Mouse (Mus musculus): ENCODE data around the gene Gm44973. TPM values are rescaled to one million over a fixed set of nuclear protein-coding genes. Genes with fewer than 3 reads are reported as not detected.

Gm44973 gene
- polyA plus RNA-seq (2014; fragmentation: Illumina TruSeq; extraction: RNeasy Lipid Tissue Mini Kit (QIAGEN cat#74804); ENCODE audit: low read depth, low replicate concordance), result not detected

GRCm38 (mm10) chr7:5015118-5016001 is at the start of gene Gm44973:
Gene Gm44973 (plus strand): TSS chr7:5015496.

GRCm38 (mm10) chr7:4971068-4971467 is 44.2 kb upstream of the Gm44973 start, which contains the start of gene Sbk3:
Gene Sbk3 (minus strand): TSS chr7:4971168.

GRCm38 (mm10) chr7:4996003-4996895 is 19.0 kb upstream of the Gm44973 start, which contains the start of gene Zfp579:
Gene Zfp579 (minus strand): TSS chr7:4996158.

GRCm38 (mm10) chr7:5014251-5015117 is 812 bp upstream of the Gm44973 start, which contains the start of the genes Zfp524 and Fiz1:
Gene Zfp524 (plus strand): TSS chr7:5014415.
Gene Fiz1 (minus strand): TSS chr7:5014697.

DNA sequence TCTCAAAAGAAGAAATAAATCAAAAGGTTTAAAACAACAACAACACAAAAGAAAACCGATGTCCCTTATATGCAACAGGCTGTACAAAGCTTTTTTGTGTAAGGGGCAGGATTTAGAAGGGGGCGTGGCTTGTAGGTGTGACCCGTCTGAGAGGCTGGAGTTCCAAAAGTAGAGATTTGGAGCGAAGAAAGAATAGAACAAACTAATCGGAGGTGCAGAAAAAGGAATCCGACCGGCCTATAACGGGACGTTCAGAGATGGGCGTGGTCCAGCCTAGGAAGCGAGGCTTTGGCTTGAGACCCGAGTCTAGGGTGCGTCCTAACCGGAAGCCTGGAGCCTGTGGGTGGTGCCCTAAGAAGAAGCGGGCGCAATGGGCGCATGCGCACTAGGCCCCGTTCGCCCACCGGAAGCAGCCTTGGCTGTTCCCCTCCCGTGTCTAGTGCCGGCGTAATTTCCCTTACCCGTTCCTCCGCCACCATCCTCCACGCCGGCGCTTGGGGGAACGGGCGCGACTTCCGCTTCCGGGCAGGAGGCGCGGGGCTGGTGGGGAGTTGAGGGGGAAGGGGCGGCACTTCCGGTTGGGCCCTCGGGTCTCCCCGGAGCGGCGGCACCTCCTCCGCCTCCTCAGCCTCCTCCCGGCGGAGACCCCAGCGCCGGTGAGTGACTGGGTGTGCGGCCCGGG is 4.8 kb downstream of the Gm44973 start, which contains the start of the genes Zfp865 and Ccdc106:
Zfp865 (plus strand) TSS at position 377 of the 682 bp plus-strand sequence.
Ccdc106 (plus strand) TSS at position 554 of the 682 bp plus-strand sequence.

GRCm38 (mm10) chr7:5033818-5034217 is 18.5 kb downstream of the Gm44973 start, which contains the start of gene 4632433K11Rik:
Gene 4632433K11Rik (plus strand): TSS chr7:5034118.

GRCm38 (mm10) chr7:5038109-5038732 is 22.9 kb downstream of the Gm44973 start, which contains the start of gene Zfp784:
Gene Zfp784 (minus strand): TSS chr7:5038446.

DNA sequence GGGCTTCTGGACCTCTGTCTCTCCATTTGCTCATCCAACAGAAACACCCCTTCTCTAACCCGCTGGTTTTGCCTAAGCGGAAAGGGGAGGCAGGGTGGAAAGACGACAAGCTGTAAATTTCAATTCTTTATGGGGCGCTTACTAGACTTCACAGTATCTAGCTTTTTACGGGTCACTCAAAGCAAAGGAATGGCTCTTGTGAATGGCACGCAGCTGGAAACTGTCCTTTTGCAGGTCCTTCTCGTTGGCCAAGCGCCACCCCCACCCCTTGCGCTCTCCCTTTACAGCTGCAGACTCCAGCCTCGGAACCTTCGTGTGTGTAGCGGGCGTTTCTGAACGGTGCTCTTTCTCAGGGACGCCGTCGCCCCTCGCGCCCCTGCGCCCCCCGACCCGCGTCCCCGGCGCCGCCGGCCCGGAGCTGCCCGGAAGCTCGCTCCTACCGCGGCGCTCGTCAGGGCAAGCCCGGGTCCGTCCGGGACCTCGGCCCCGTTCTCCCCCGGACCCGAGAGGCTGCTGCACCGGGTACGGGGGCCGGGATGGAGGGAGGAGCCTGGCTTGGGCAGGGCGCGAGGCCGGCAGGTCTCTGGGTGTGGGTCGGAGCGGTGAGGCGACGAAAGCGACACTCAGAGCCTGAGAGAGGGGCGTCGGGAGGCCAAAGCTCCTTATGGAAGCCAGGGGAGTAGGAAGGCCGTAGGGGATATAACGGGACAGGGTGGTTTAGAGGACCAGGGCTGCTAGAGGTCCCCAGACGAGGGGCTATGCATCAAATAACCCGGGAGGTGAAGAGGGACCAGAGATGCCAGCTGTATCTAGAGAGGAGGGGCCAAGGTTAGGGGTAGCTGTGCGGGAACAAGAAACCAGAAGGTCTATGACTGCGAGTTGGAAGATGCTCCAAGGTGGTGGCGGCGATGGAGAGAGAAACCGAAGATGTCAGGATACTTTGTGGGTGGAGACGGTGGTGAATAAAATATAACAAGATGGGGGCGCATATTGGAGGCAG is 36.2 kb downstream of the Gm44973 start, which contains the start of gene Zfp580:
Zfp580 (plus strand) TSS at position 346 of the 1,000 bp plus-strand sequence.

DNA sequence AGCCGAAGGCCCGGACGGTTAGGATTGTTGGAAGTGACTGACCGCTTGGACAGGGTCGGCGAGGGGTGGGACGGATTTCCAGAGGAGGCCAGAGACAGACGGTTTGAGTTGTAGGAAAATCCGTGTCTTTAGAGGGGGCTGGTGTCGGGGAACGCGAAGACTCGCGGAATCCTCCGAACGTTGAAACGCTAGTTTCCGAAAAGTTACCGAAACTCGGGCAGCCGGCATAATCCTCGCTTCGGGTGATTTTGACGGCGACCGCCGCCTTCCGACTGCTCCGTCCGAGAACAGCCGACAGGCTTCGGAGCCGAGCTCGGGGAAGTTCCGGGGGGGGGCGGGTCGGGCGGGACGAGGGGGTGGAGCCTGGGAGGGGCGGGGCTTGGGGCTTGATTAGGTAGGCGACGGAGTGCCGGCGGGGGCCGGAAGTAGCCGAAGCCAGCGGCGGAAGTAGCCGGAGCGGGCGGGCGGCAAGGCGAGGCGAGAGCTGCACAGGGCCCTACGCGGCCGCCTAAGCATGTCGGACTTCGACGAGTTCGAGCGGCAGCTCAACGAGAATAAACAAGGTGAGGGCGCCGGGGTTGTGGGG is 46.6 kb downstream of the Gm44973 start, which contains the start of gene U2af2:
U2af2 (plus strand) TSS at position 370 of the 586 bp plus-strand sequence.

GRCm38 (mm10) chr7:5080010-5080751 is 64.9 kb downstream of the Gm44973 start, which contains the start of gene Epn1:
Gene Epn1 (plus strand): TSS chr7:5080235.

Other genes with a start within 250 kb of the Gm44973 start
- not detected for gene Fam71e2, start 244.2 kb upstream of the Gm44973 start, polyA plus RNA-seq (2014; fragmentation: Illumina TruSeq; extraction: RNeasy Lipid Tissue Mini Kit (QIAGEN cat#74804); ENCODE audit: low read depth, low replicate concordance)
- not detected for gene Il11, start 232.6 kb upstream of the Gm44973 start, polyA plus RNA-seq (2014; fragmentation: Illumina TruSeq; extraction: RNeasy Lipid Tissue Mini Kit (QIAGEN cat#74804); ENCODE audit: low read depth, low replicate concordance)
- gene Tmem190, start 232.6 kb upstream of the Gm44973 start, polyA plus RNA-seq (2014; fragmentation: Illumina TruSeq; extraction: RNeasy Lipid Tissue Mini Kit (QIAGEN cat#74804); ENCODE audit: low read depth, low replicate concordance), result not detected
- 1.1 TPM for gene Tmem238, start 225.8 kb upstream of the Gm44973 start, polyA plus RNA-seq (2014; fragmentation: Illumina TruSeq; extraction: RNeasy Lipid Tissue Mini Kit (QIAGEN cat#74804); ENCODE audit: low read depth, low replicate concordance)
- 18.8 TPM for gene Rpl28, start 222.6 kb upstream of the Gm44973 start, polyA plus RNA-seq (2014; fragmentation: Illumina TruSeq; extraction: RNeasy Lipid Tissue Mini Kit (QIAGEN cat#74804); ENCODE audit: low read depth, low replicate concordance)
- gene Ube2s, start 202.9 kb upstream of the Gm44973 start, polyA plus RNA-seq (2014; fragmentation: Illumina TruSeq; extraction: RNeasy Lipid Tissue Mini Kit (QIAGEN cat#74804); ENCODE audit: low read depth, low replicate concordance), result 4.7 TPM
- gene Shisa7, start 170.8 kb upstream of the Gm44973 start, polyA plus RNA-seq (2014; fragmentation: Illumina TruSeq; extraction: RNeasy Lipid Tissue Mini Kit (QIAGEN cat#74804); ENCODE audit: low read depth, low replicate concordance), result not detected
- gene Isoc2b, start 145.2 kb upstream of the Gm44973 start, polyA plus RNA-seq (2014; fragmentation: Illumina TruSeq; extraction: RNeasy Lipid Tissue Mini Kit (QIAGEN cat#74804); ENCODE audit: low read depth, low replicate concordance), result 5.4 TPM
- gene Isoc2a, start 138.3 kb upstream of the Gm44973 start, polyA plus RNA-seq (2014; fragmentation: Illumina TruSeq; extraction: RNeasy Lipid Tissue Mini Kit (QIAGEN cat#74804); ENCODE audit: low read depth, low replicate concordance), result 4.8 TPM
- gene Gm36210, start 109.0 kb upstream of the Gm44973 start, polyA plus RNA-seq (2014; fragmentation: Illumina TruSeq; extraction: RNeasy Lipid Tissue Mini Kit (QIAGEN cat#74804); ENCODE audit: low read depth, low replicate concordance), result not detected
- not detected for gene Zfp628, start 100.3 kb upstream of the Gm44973 start, polyA plus RNA-seq (2014; fragmentation: Illumina TruSeq; extraction: RNeasy Lipid Tissue Mini Kit (QIAGEN cat#74804); ENCODE audit: low read depth, low replicate concordance)
- not detected for gene Nat14, start 93.5 kb upstream of the Gm44973 start, polyA plus RNA-seq (2014; fragmentation: Illumina TruSeq; extraction: RNeasy Lipid Tissue Mini Kit (QIAGEN cat#74804); ENCODE audit: low read depth, low replicate concordance)
- not detected for gene Ssc5d, start 89.7 kb upstream of the Gm44973 start, polyA plus RNA-seq (2014; fragmentation: Illumina TruSeq; extraction: RNeasy Lipid Tissue Mini Kit (QIAGEN cat#74804); ENCODE audit: low read depth, low replicate concordance)
- gene Sbk2, start 51.1 kb upstream of the Gm44973 start, polyA plus RNA-seq (2014; fragmentation: Illumina TruSeq; extraction: RNeasy Lipid Tissue Mini Kit (QIAGEN cat#74804); ENCODE audit: low read depth, low replicate concordance), result not detected
- not detected for gene Sbk3, start 44.3 kb upstream of the Gm44973 start, polyA plus RNA-seq (2014; fragmentation: Illumina TruSeq; extraction: RNeasy Lipid Tissue Mini Kit (QIAGEN cat#74804); ENCODE audit: low read depth, low replicate concordance)
- gene Zfp579, start 19.3 kb upstream of the Gm44973 start, polyA plus RNA-seq (2014; fragmentation: Illumina TruSeq; extraction: RNeasy Lipid Tissue Mini Kit (QIAGEN cat#74804); ENCODE audit: low read depth, low replicate concordance), result 6.3 TPM
- 0.58 TPM for gene Zfp524, start 1.1 kb upstream of the Gm44973 start, polyA plus RNA-seq (2014; fragmentation: Illumina TruSeq; extraction: RNeasy Lipid Tissue Mini Kit (QIAGEN cat#74804); ENCODE audit: low read depth, low replicate concordance)
- 7.7 TPM for gene Fiz1, start 799 bp upstream of the Gm44973 start, polyA plus RNA-seq (2014; fragmentation: Illumina TruSeq; extraction: RNeasy Lipid Tissue Mini Kit (QIAGEN cat#74804); ENCODE audit: low read depth, low replicate concordance)
- 2.7 TPM for gene Zfp865, start 4.9 kb downstream of the Gm44973 start, polyA plus RNA-seq (2014; fragmentation: Illumina TruSeq; extraction: RNeasy Lipid Tissue Mini Kit (QIAGEN cat#74804); ENCODE audit: low read depth, low replicate concordance)
- gene Ccdc106, start 5.1 kb downstream of the Gm44973 start, polyA plus RNA-seq (2014; fragmentation: Illumina TruSeq; extraction: RNeasy Lipid Tissue Mini Kit (QIAGEN cat#74804); ENCODE audit: low read depth, low replicate concordance), result not detected
- gene 4632433K11Rik, start 18.6 kb downstream of the Gm44973 start, polyA plus RNA-seq (2014; fragmentation: Illumina TruSeq; extraction: RNeasy Lipid Tissue Mini Kit (QIAGEN cat#74804); ENCODE audit: low read depth, low replicate concordance), result 0.85 TPM
- 1.9 TPM for gene Zfp784, start 22.9 kb downstream of the Gm44973 start, polyA plus RNA-seq (2014; fragmentation: Illumina TruSeq; extraction: RNeasy Lipid Tissue Mini Kit (QIAGEN cat#74804); ENCODE audit: low read depth, low replicate concordance)
- gene Zfp580, start 36.0 kb downstream of the Gm44973 start, polyA plus RNA-seq (2014; fragmentation: Illumina TruSeq; extraction: RNeasy Lipid Tissue Mini Kit (QIAGEN cat#74804); ENCODE audit: low read depth, low replicate concordance), result not detected
- 9.5 TPM for gene U2af2, start 46.6 kb downstream of the Gm44973 start, polyA plus RNA-seq (2014; fragmentation: Illumina TruSeq; extraction: RNeasy Lipid Tissue Mini Kit (QIAGEN cat#74804); ENCODE audit: low read depth, low replicate concordance)
- 4.5 TPM for gene Epn1, start 64.7 kb downstream of the Gm44973 start, polyA plus RNA-seq (2014; fragmentation: Illumina TruSeq; extraction: RNeasy Lipid Tissue Mini Kit (QIAGEN cat#74804); ENCODE audit: low read depth, low replicate concordance)
- gene Rfpl4, start 101.5 kb downstream of the Gm44973 start, polyA plus RNA-seq (2014; fragmentation: Illumina TruSeq; extraction: RNeasy Lipid Tissue Mini Kit (QIAGEN cat#74804); ENCODE audit: low read depth, low replicate concordance), result not detected
- 1.2 TPM for gene Rasl2-9, start 110.5 kb downstream of the Gm44973 start, polyA plus RNA-seq (2014; fragmentation: Illumina TruSeq; extraction: RNeasy Lipid Tissue Mini Kit (QIAGEN cat#74804); ENCODE audit: low read depth, low replicate concordance)
- not detected for gene Vmn1r55, start 134.2 kb downstream of the Gm44973 start, polyA plus RNA-seq (2014; fragmentation: Illumina TruSeq; extraction: RNeasy Lipid Tissue Mini Kit (QIAGEN cat#74804); ENCODE audit: low read depth, low replicate concordance)
- not detected for gene Vmn1r56, start 181.3 kb downstream of the Gm44973 start, polyA plus RNA-seq (2014; fragmentation: Illumina TruSeq; extraction: RNeasy Lipid Tissue Mini Kit (QIAGEN cat#74804); ENCODE audit: low read depth, low replicate concordance)
- gene Vmn1r57, start 203.0 kb downstream of the Gm44973 start, polyA plus RNA-seq (2014; fragmentation: Illumina TruSeq; extraction: RNeasy Lipid Tissue Mini Kit (QIAGEN cat#74804); ENCODE audit: low read depth, low replicate concordance), result not detected

Data from liver, adult 10 weeks (tissue).